Mouse (Mus musculus): ENCODE data around the gene Senp5. TPM values are rescaled to one million over a fixed set of nuclear protein-coding genes. Genes with fewer than 3 reads are reported as not detected.

The Senp5 gene
- total RNA-seq (2014; rRNA removed), result 27.2 and 29.5 TPM in 2 replicates
- polyA plus RNA-seq (2015; fragmentation: Nextera tagmentation; extraction: Ambion mirVana), result 6.9 and 11.0 TPM in 2 replicates

DNA sequence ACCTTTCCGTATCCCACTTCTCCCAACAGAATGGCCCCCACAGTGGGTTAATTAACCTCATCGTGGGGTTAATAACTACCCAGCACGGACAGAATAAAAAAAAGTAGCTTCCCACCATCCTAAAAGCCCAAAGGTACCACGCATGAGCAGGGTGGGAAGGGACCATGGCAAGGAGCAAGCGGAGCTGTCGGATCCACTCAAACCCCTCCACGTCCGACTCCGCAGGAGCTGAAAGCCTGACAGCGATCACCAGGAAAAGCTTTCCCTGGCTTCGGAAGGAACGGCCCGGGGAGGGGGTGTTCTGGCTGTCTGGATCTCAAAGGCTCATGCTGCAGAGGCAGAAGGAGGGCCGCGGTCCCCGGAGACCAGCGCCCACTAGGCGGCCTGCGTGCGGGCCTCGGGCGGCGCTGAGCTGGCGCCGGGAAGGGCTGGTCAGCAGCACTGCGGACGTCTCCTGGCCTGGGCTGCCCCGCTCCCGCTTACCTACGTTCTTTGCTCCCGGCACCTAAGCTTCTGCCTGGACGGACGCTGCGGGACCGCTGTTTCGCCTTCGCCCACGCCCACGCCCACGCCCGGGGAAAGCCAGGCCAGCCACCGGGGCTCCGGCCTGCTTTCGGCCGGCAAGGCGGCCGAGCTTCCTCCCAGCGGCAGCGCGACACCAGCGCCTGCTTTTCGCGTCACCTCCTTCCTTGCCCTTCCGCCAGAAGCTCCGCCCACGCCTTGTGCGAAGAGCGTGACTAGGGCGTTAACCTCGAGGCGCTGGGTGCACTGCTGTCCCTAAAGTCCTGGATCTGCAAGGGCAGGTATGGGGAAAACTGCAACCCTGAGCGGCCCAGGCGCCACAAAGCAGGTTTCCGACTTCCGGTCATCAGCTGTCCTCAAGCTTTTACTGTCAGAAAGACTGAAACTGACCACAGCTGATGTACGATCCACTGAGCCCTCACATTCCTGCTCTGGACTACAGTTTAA is at the start of gene Senp5:
Gene Senp5 (minus strand): TSS at position 779 of the 969 bp plus-strand sequence.
- DNase-seq (peak; percentile 92), ATAC-seq (peak; percentile 98)
- Histone ChIP-seq H3K9ac (peak within 1 kb of the TSS; percentile 94), H3K27ac (ENCODE audit: low read depth, low read length) (peak within 1 kb of the TSS; percentile 79), H3K4me3 (ENCODE audit: low read depth, low read length) (peak within 1 kb of the TSS; percentile 96), H3K4me2 (ENCODE audit: low read depth) (peak within 1 kb of the TSS; percentile 77), H3K36me3 (ENCODE audit: insufficient read depth) (peaks cover 4% of the 10 kb centered on the region; the same call in 1 of the 2 replicates), H3K4me1 (ENCODE audit: insufficient read depth) (peaks cover 10% of the 10 kb centered on the region; the same call in 1 of the 2 replicates), H3K9me3 (ENCODE audit: low read length) (no peaks in the 10 kb centered on the region), H3K27me3 (ENCODE audit: insufficient read depth, low read length) (no peaks in the 10 kb centered on the region)
- peak; percentile 34 for TF ChIP-seq CTCF (IDR thresholded peaks at IDR 0.05; ENCODE audit: low read depth)
- 2% methylated on average over 62 of the region's 66 CpGs for WGBS

DNA sequence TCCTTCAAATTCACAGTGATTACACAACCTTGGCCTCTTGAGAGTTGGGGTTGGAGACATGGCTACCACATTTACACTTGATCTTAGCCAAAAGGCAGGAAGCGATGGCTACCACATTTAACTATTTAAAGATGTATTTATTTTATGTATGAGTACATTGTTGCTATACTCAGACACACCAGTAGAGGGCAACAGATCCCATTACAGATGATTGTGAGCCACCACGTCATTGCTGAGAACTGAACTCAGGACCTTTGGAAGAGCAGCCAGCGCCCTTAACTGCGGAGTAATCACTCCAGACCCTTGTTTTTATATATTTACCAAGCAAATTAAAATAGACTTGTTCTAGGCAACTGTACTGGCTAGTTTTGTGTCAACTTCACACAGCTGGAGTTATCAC is 39.3 kb upstream of the Senp5 start:
- Histone ChIP-seq H3K36me3 (ENCODE audit: insufficient read depth) (peaks cover 64% of the 10 kb centered on the region), H3K4me1 (ENCODE audit: insufficient read depth) (no peaks in the 10 kb centered on the region), H3K4me2 (ENCODE audit: low read depth) (no peak overlapping the region), H3K9me3 (ENCODE audit: low read length) (no peaks in the 10 kb centered on the region), H3K4me3 (ENCODE audit: low read depth, low read length) (no peak overlapping the region), H3K27me3 (ENCODE audit: insufficient read depth, low read length) (no peaks in the 10 kb centered on the region), H3K27ac (ENCODE audit: low read depth, low read length) (no peak overlapping the region), H3K9ac (no peak overlapping the region)
- peak; percentile 39 for TF ChIP-seq CTCF (IDR thresholded peaks at IDR 0.05; ENCODE audit: low read depth)
- ATAC-seq (no peak), DNase-seq (no peak)
- WGBS, result 95% methylated on average over 4 of the region's 4 CpGs

DNA sequence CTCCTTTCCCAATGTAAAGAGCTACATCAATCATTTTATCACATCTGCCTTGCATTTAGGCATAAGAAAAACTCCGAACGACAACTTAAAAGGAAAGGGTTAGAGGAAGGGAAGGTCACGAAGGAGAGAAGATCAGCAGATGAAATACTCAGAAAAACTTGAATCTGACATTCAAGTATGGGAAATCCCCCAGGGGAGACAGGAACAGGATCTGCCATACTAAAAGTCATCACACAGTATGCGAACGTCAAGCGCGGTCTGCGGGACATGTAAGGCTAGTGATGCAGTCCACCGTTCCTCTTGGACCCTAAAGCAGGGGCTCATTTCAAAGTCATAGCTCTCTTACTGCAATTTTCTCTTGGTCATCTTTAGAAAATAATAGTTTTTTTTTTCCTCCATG is 16.6 kb upstream of the Senp5 start:
- no peak overlapping the region for H3K4me2 ChIP-seq (ENCODE audit: low read depth)
- H3K4me1 ChIP-seq (ENCODE audit: insufficient read depth), result no peaks in the 10 kb centered on the region
- 95% methylated on average over 9 of the region's 9 CpGs for WGBS
- no peak overlapping the region for H3K9ac ChIP-seq
- H3K9me3 ChIP-seq (ENCODE audit: low read length), result no peaks in the 10 kb centered on the region
- TF ChIP-seq CTCF (IDR thresholded peaks at IDR 0.05; ENCODE audit: low read depth), result no peak
- no peak for ATAC-seq
- no peaks in the 10 kb centered on the region for H3K27me3 ChIP-seq (ENCODE audit: insufficient read depth, low read length)
- DNase-seq, result no peak
- no peak overlapping the region for H3K27ac ChIP-seq (ENCODE audit: low read depth, low read length)
- H3K4me3 ChIP-seq (ENCODE audit: low read depth, low read length), result no peak overlapping the region
- peaks cover 53% of the 10 kb centered on the region for H3K36me3 ChIP-seq (ENCODE audit: insufficient read depth)

DNA sequence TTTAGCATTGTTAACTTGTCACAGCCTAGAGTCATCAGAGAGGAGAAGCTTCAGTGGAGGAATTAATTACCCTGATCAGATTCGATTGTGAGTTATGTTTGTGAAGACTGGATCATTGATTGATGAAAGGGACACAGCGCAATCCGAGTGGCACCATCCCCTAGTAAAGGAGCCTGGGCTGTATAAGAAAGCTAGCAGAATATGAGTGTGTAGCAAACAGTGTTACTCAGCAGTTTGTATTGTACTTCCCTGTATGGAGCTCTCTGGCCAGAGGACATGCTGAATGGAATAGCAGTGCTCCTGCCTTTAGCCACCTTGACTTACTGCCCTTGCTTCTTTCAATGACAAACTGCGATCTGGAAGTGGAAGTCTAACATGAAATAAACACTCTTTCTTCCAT is 7.2 kb upstream of the Senp5 start:
- Histone ChIP-seq H3K4me1 (ENCODE audit: insufficient read depth) (no peaks in the 10 kb centered on the region), H3K4me3 (ENCODE audit: low read depth, low read length) (no peak overlapping the region), H3K36me3 (ENCODE audit: insufficient read depth) (no peaks in the 10 kb centered on the region), H3K9ac (no peak overlapping the region), H3K27me3 (ENCODE audit: insufficient read depth, low read length) (no peaks in the 10 kb centered on the region), H3K9me3 (ENCODE audit: low read length) (no peaks in the 10 kb centered on the region), H3K27ac (ENCODE audit: low read depth, low read length) (no peak overlapping the region), H3K4me2 (ENCODE audit: low read depth) (no peak overlapping the region)
- no peak for TF ChIP-seq CTCF (IDR thresholded peaks at IDR 0.05; ENCODE audit: low read depth)
- ATAC-seq (no peak), DNase-seq (no peak)
- WGBS, result 83% methylated on average over 4 of the region's 4 CpGs

GRCm38 (mm10) chr16:32009913-32010312 is 6.8 kb upstream of the Senp5 start:
- Histone ChIP-seq H3K27me3 (ENCODE audit: insufficient read depth, low read length) (no peaks in the 10 kb centered on the region), H3K9ac (no peak overlapping the region), H3K4me3 (ENCODE audit: low read depth, low read length) (no peak overlapping the region), H3K27ac (ENCODE audit: low read depth, low read length) (no peak overlapping the region), H3K4me2 (ENCODE audit: low read depth) (no peak overlapping the region), H3K4me1 (ENCODE audit: insufficient read depth) (no peaks in the 10 kb centered on the region), H3K9me3 (ENCODE audit: low read length) (no peaks in the 10 kb centered on the region), H3K36me3 (ENCODE audit: insufficient read depth) (no peaks in the 10 kb centered on the region)
- 46% methylated on average over 5 of the region's 5 CpGs for WGBS
- no peak for TF ChIP-seq CTCF (IDR thresholded peaks at IDR 0.05; ENCODE audit: low read depth)
- DNase-seq, result no peak
- ATAC-seq, result peak; percentile 34; the same call in 1 of the 2 replicates

GRCm38 (mm10) chr16:32008529-32009293 is 5.6 kb upstream of the Senp5 start:
- no peaks in the 10 kb centered on the region for H3K36me3 ChIP-seq (ENCODE audit: insufficient read depth)
- ATAC-seq (no peak), DNase-seq (no peak)
- TF ChIP-seq CTCF (IDR thresholded peaks at IDR 0.05; ENCODE audit: low read depth), result no peak
- H3K4me3 ChIP-seq (ENCODE audit: low read depth, low read length), result no peak overlapping the region
- H3K9me3 ChIP-seq (ENCODE audit: low read length), result no peaks in the 10 kb centered on the region
- no peak overlapping the region for H3K9ac ChIP-seq
- WGBS, result 78% methylated on average over 10 of the region's 10 CpGs
- no peaks in the 10 kb centered on the region for H3K27me3 ChIP-seq (ENCODE audit: insufficient read depth, low read length)
- no peaks in the 10 kb centered on the region; the same call in 1 of the 2 replicates for H3K4me1 ChIP-seq (ENCODE audit: insufficient read depth)
- no peak overlapping the region for H3K27ac ChIP-seq (ENCODE audit: low read depth, low read length)
- no peak overlapping the region for H3K4me2 ChIP-seq (ENCODE audit: low read depth)

Measured in forebrain, postnatal 0 days (tissue).